Mouse (Mus musculus): ENCODE results near the gene Snta1. TPM values are rescaled to one million over a fixed set of nuclear protein-coding genes. Genes with fewer than 3 reads are reported as not detected.
"Not testable (repeated sequence)": the region's sequence is repeated elsewhere in the genome, so short reads cannot be mapped to it uniquely, and the experiment has no call there.

Snta1 gene
- total RNA-seq, 4 experiments from 2014 or later, result 41.0 to 45.9 (median 43.5) TPM

- DNase-seq (ENCODE audit: low spot score in 2 of 2), result no peak
Observed at GRCm38 (mm10) chr2:154372842-154373500, 34.9 kb downstream of the Snta1 start, which contains the start of gene Cdk5rap1. Gene Cdk5rap1 (minus strand): TSS chr2:154373010.

GRCm38 (mm10) chr2:154372151-154372829 is 35.6 kb downstream of the Snta1 start:
- peak; percentile 68 to 85 for DNase-seq (ENCODE audit: low spot score in 2 of 2)

- DNase-seq (ENCODE audit: low spot score in 2 of 2), result no peak
Observed at GRCm38 (mm10) chr2:154367510-154367909, 40.4 kb downstream of the Snta1 start.

GRCm38 (mm10) chr2:154354000-154354425 is 53.9 kb downstream of the Snta1 start:
- not testable (repeated sequence) for DNase-seq (ENCODE audit: low spot score in 2 of 2)

GRCm38 (mm10) chr2:154348152-154348551 is 59.7 kb downstream of the Snta1 start:
- no peak for DNase-seq (ENCODE audit: low spot score in 2 of 2)

GRCm38 (mm10) chr2:154339356-154339755 is 68.5 kb downstream of the Snta1 start:
- no peak for DNase-seq (ENCODE audit: low spot score in 2 of 2)

GRCm38 (mm10) chr2:154338161-154338560 is 69.7 kb downstream of the Snta1 start:
- DNase-seq (ENCODE audit: low spot score in 2 of 2), result no peak

- no peak for DNase-seq (ENCODE audit: low spot score in 2 of 2)
Observed at GRCm38 (mm10) chr2:154335572-154335971, 72.3 kb downstream of the Snta1 start.

GRCm38 (mm10) chr2:154326852-154327251 is 81.0 kb downstream of the Snta1 start:
- DNase-seq (ENCODE audit: low spot score in 2 of 2), result no peak

Other genes starting within 250 kb of the Snta1 start
- not detected for gene Bpifa5, start 245.5 kb downstream of the Snta1 start, total RNA-seq (2022)
- under 1 TPM; 0.16 to 0.22 (median 0.18) TPM for gene Bpifb1, start 217.3 kb downstream of the Snta1 start, total RNA-seq (2022)
- not detected for gene Bpifb5, start 184.4 kb downstream of the Snta1 start, total RNA-seq (2022)
- gene Bpifb9a, start 150.2 kb downstream of the Snta1 start, total RNA-seq (2022), result under 1 TPM in 2 of 4 experiments, not detected in 2; 0.32 to 0.35 TPM
- gene Bpifb9b, start 100.9 kb downstream of the Snta1 start, total RNA-seq (2022), result under 1 TPM in 1 of 4 experiments, not detected in 3; 0.19 TPM
- gene Cdk5rap1, start 35.1 kb downstream of the Snta1 start, total RNA-seq (2022), result 10 to 100 TPM; 13.6 to 17.1 (median 16.0) TPM
- 10 to 100 TPM; 48.9 to 60.8 (median 53.9) TPM for gene Cbfa2t2, start 28.4 kb upstream of the Snta1 start, total RNA-seq (2022)
- gene 1700003F12Rik, start 139.0 kb upstream of the Snta1 start, total RNA-seq (2022), result 1 to 10 TPM in 2 of 4 experiments, under 1 TPM in 2; 0.64 to 2.0 (median 0.87) TPM
- under 1 TPM in 1 of 4 experiments, not detected in 3; 0.40 TPM for gene Actl10, start 143.7 kb upstream of the Snta1 start, total RNA-seq (2022)
- 10 to 100 TPM; 29.2 to 33.2 (median 30.4) TPM for gene Necab3, start 150.8 kb upstream of the Snta1 start, total RNA-seq (2022)
- 1 to 10 TPM; 3.5 to 5.1 (median 4.5) TPM for gene E2f1, start 161.8 kb upstream of the Snta1 start, total RNA-seq (2022)
- 10 to 100 TPM; 11.3 to 12.6 (median 11.7) TPM for gene Pxmp4, start 195.6 kb upstream of the Snta1 start, total RNA-seq (2022)
- 10 to 100 TPM in 1 of 4 experiments, 1 to 10 TPM in 3; 8.6 to 10.8 (median 9.3) TPM for gene Zfp341, start 205.2 kb upstream of the Snta1 start, total RNA-seq (2022)
- gene 4930519P11Rik, start 205.3 kb upstream of the Snta1 start, total RNA-seq (2022), result not detected
- gene Chmp4b, start 243.6 kb upstream of the Snta1 start, total RNA-seq (2022), result 100 to 1,000 TPM; 206 to 234 (median 209) TPM